In the genomic region with DNA sequence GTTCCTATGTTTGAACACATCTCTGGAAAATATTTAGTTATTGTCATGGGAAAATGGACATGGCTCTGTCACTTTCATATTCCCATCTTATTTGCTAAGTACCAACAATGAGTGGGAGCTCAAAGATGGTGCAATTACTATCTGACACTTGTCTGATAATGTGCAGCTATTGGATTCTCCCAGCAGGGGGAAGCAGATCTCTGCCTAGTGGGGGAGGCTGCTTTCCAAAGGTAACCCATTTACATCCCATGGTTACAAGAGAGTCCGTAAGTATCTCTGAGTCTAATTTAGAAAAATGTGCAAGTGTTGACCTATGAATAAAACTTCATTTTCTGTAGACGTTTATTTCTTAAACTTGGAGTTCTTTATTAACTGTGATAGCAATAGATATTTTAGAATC, we compare ENCODE assay signal across 9 mouse cellular contexts.
DNase-seq lines count a peak whose midpoint lies in the region; TF ChIP-seq lines count a peak whose summit lies in the region.
"Had no signal": no experiment of that assay in that cellular context is flagged by ENCODE, and none has a peak within 500 bp of the region (broad histone marks: within the 10 kb centered on the region; RNA-seq: fewer than 3 reads in every experiment).

No protein-coding gene starts in this region.

- no peaks in the 10 kb centered on the region for H3K36me3 ChIP-seq in MEL (ENCODE audit: control insufficient read depth in 1 of 2, insufficient read depth in 2 of 2, low read length in 2 of 2)
- H3K36me3 ChIP-seq: heart, embryonic 15.5 days; limb, embryonic 15.5 days had no signal

- no peaks in the 10 kb centered on the region for H3K9me3 ChIP-seq in MEL (replicated peaks; ENCODE audit: insufficient read depth, low read length)
- H3K9me3 ChIP-seq: heart, embryonic 15.5 days; limb, embryonic 15.5 days had no signal

- no peaks in the 10 kb centered on the region for H3K79me2 ChIP-seq in MEL (ENCODE audit: control insufficient read depth, insufficient read depth, low read length, poor library complexity)

- no peak for TF ChIP-seq POLR2A in MEL (IDR thresholded peaks at IDR 0.05; ENCODE audit: control insufficient read depth in 1 of 2, insufficient read depth in 1 of 2, low read depth in 1 of 2, low read length in 2 of 2, poor library complexity in 1 of 2)

- peak; percentile 12 for TF ChIP-seq RAD21 in MEL (IDR thresholded peaks at IDR 0.05; ENCODE audit: low read depth, low read length)

- H3K4me3 ChIP-seq in MEL (ENCODE audit: control insufficient read depth in 1 of 2, insufficient read depth in 1 of 2, low read depth in 2 of 2, low read length in 2 of 2): no peak overlapping the region
- H3K4me3 ChIP-seq: heart, embryonic 15.5 days; limb, embryonic 15.5 days had no signal

- peak in 2 of 3 experiments; percentile 16 to 18; a peak in 2 of 6 replicates for TF ChIP-seq CTCF in MEL (IDR thresholded peaks at IDR 0.05 in 2 of 3, conservative IDR thresholded peaks at IDR 0.05 in 1 of 3; ENCODE audit: control insufficient read depth in 1 of 3, insufficient read depth in 1 of 3, low read depth in 2 of 3, low read length in 3 of 3, poor library complexity in 1 of 3, severe bottlenecking in 1 of 3)

- TF ChIP-seq EP300 in MEL (IDR thresholded peaks at IDR 0.05; ENCODE audit: low read depth in 1 of 2, low read length in 2 of 2): no peak

- no peaks in the 10 kb centered on the region for H3K4me1 ChIP-seq in MEL (ENCODE audit: control insufficient read depth in 1 of 2, insufficient read depth in 2 of 2, low read length in 2 of 2)
- H3K4me1 ChIP-seq: heart, embryonic 15.5 days; limb, embryonic 15.5 days had no signal

- no peaks in the 10 kb centered on the region; a peak in 1 of 4 replicates for H3K27me3 ChIP-seq in MEL (ENCODE audit: control insufficient read depth in 1 of 2, insufficient read depth in 2 of 2, low read length in 2 of 2)
- H3K27me3 ChIP-seq: heart, embryonic 15.5 days; limb, embryonic 15.5 days had no signal

- no peak overlapping the region for H3K27ac ChIP-seq in MEL (ENCODE audit: control insufficient read depth, low read depth, low read length)
- H3K27ac ChIP-seq: heart, embryonic 15.5 days; limb, embryonic 15.5 days had no signal

- DNase-seq in kidney, adult 8-10 months: peak; percentile 1 to 6
- no peak for DNase-seq in kidney, adult 11 months
- peak; percentile 2 for DNase-seq in MEL (ENCODE audit: low read depth, low spot score)
- peak; percentile 9 to 23 for DNase-seq in adrenal gland, postnatal 36 days
- DNase-seq in lung, postnatal 10 days: peak; percentile 13
- no peak for DNase-seq in thymus, adult 18-20 months
- DNase-seq in right cerebral cortex, postnatal 36 days (ENCODE audit: low spot score in 2 of 2): no peak

- H3K9ac ChIP-seq in MEL (ENCODE audit: control insufficient read depth, low read depth, low read length, poor library complexity, severe bottlenecking): no peak overlapping the region
- H3K9ac ChIP-seq: heart, embryonic 15.5 days; limb, embryonic 15.5 days had no signal

TF ChIP-seq in MEL, 35 proteins besides CTCF, POLR2A, EP300 and RAD21:
- TF ChIP-seq ZKSCAN1 (IDR thresholded peaks at IDR 0.05; ENCODE audit: low read depth, low read length) (no peak), CHD1 (IDR thresholded peaks at IDR 0.05; ENCODE audit: low read depth, low read length) (no peak), MAX (IDR thresholded peaks at IDR 0.05; ENCODE audit: low read length) (no peak), NELFE (IDR thresholded peaks at IDR 0.05; ENCODE audit: low read depth, low read length) (no peak), GABPA (IDR thresholded peaks at IDR 0.05; ENCODE audit: low read depth, low read length) (no peak), SIN3A (IDR thresholded peaks at IDR 0.05; ENCODE audit: low read length) (no peak), MXI1 (IDR thresholded peaks at IDR 0.05; ENCODE audit: low read depth, low read length) (no peak), BHLHE40 (IDR thresholded peaks at IDR 0.05; ENCODE audit: borderline replicate concordance, low read depth, low read length) (no peak), ZNF384 (IDR thresholded peaks at IDR 0.05; ENCODE audit: low read depth, low read length) (no peak), TAL1 (IDR thresholded peaks at IDR 0.05; ENCODE audit: low read length) (no peak), TCF12 (IDR thresholded peaks at IDR 0.05; ENCODE audit: low read depth, low read length) (no peak), ZMIZ1 (IDR thresholded peaks at IDR 0.05; ENCODE audit: low read depth, low read length) (no peak), ELF1 (IDR thresholded peaks at IDR 0.05; ENCODE audit: low read depth, low read length) (no peak), POLR2AphosphoS5 (IDR thresholded peaks at IDR 0.05; ENCODE audit: borderline replicate concordance, low read depth, low read length) (no peak), MAZ (IDR thresholded peaks at IDR 0.05; ENCODE audit: low read depth, low read length) (no peak), USF2 (IDR thresholded peaks at IDR 0.05; ENCODE audit: borderline replicate concordance in 1 of 2, insufficient read depth in 1 of 2, low read depth in 1 of 2, low read length in 2 of 2) (no peak), MYB (IDR thresholded peaks at IDR 0.05; ENCODE audit: low read depth, low read length) (no peak), RCOR1 (IDR thresholded peaks at IDR 0.05; ENCODE audit: low read depth, low read length) (no peak)

Comparison
In these comparisons a context has a peak if more than half of its experiments do, and no peak if none do; other contexts are left out.
1. DNase-seq: peak in kidney, adult 8-10 months (2 of 2), MEL (single experiment), adrenal gland, postnatal 36 days (2 of 2) and lung, postnatal 10 days (single experiment); none in kidney, adult 11 months (single experiment), thymus, adult 18-20 months (0 of 2) and right cerebral cortex, postnatal 36 days (0 of 2).